Mouse (Mus musculus): ENCODE data around the gene D1Ertd622e. TPM values are rescaled to one million over a fixed set of nuclear protein-coding genes. Genes with fewer than 3 reads are reported as not detected.

Gene D1Ertd622e
- polyA plus RNA-seq, 1 experiment from 2014 or later = 57.8 TPM

DNA sequence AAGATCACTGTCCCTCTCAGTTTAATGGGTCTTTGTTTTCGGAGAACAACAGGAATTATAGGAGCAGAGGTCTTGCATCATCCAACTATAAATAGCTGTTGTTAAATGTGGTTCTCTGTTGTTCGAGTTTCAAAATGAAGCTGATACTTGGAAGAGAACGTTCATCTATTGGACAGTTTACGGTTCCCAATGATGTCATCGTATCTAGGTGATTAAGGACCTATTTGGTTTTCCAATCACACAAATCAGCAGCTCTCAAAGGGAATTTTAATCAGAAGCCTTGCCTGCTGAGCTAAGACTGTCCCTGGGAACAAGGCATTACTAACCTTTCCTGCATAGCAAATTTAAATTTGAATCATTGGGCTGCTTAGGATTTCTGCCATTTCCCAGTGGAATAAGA lies 31.7 kb downstream of the D1Ertd622e start:
- Histone ChIP-seq H3K4me3 (no peak overlapping the region), H3K27ac (no peak overlapping the region), H3K9me3 (no peaks in the 10 kb centered on the region), H3K4me1 (peaks cover 14% of the 10 kb centered on the region), H3K27me3 (replicated peaks) (no peaks in the 10 kb centered on the region), H3K4me2 (no peak overlapping the region), H3K36me3 (replicated peaks) (no peaks in the 10 kb centered on the region), H3K9ac (no peak overlapping the region)
- 47% methylated on average over 5 of the region's 5 CpGs for WGBS
- ATAC-seq (replicated peaks) = peak; percentile 72

DNA sequence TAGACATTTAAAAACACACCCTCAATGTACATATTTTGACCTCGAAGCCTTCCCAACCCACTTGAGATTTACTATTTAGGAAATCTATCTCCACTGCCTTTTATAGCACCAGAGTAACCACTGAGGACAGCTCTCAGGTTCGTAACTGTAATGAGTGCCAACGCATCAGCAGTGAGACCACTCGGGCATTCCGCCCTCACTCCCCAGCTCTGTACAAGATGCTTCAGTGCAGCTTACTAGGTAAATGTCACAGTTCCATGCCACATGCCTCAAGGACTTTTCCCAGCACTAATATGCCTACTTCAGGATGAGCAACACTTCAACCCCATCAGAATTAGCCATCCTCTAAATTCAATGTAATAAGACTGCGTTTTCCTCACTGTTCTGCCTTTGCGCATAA lies 33.0 kb downstream of the D1Ertd622e start:
- H3K36me3 ChIP-seq (replicated peaks) = no peaks in the 10 kb centered on the region
- H3K4me1 ChIP-seq = peaks cover 14% of the 10 kb centered on the region
- ATAC-seq (replicated peaks) = no peak
- no peak overlapping the region for H3K4me2 ChIP-seq
- H3K27ac ChIP-seq = no peak overlapping the region
- H3K4me3 ChIP-seq = no peak overlapping the region
- H3K9me3 ChIP-seq = no peaks in the 10 kb centered on the region
- H3K27me3 ChIP-seq (replicated peaks) = no peaks in the 10 kb centered on the region
- H3K9ac ChIP-seq = no peak overlapping the region
- 79% methylated on average over 7 of the region's 7 CpGs for WGBS

GRCm38 (mm10) chr1:97628016-97628415 lies 33.9 kb downstream of the D1Ertd622e start:
- H3K4me3 ChIP-seq = no peak overlapping the region
- no peak overlapping the region for H3K9ac ChIP-seq
- H3K4me1 ChIP-seq = peaks cover 14% of the 10 kb centered on the region
- no peaks in the 10 kb centered on the region for H3K9me3 ChIP-seq
- H3K4me2 ChIP-seq = no peak overlapping the region
- no peaks in the 10 kb centered on the region for H3K27me3 ChIP-seq (replicated peaks)
- no peak for ATAC-seq (replicated peaks)
- 62% methylated on average over 8 of the region's 8 CpGs for WGBS
- H3K27ac ChIP-seq = no peak overlapping the region
- H3K36me3 ChIP-seq (replicated peaks) = no peaks in the 10 kb centered on the region

DNA sequence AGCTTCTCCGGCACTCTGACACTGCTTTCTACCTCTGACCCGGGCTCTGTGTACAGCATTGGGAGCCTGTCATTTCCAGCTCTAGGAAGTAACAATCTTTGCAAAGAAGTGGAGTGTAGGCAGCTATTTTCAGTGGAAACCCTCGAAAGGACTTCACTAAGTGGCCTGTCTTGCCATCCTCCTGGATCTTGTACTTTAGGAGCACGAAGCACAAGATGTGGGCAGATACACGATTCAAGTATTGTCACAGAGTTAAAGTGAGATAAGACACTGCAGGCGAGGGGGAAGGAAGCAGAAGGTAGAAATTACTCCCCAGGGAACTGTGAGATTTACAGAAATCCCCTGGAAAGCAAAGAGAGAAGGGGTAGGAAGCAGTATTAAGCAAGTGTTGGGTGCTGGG lies 36.4 kb downstream of the D1Ertd622e start:
- Histone ChIP-seq H3K4me3 (no peak overlapping the region), H3K27me3 (replicated peaks) (no peaks in the 10 kb centered on the region), H3K9me3 (no peaks in the 10 kb centered on the region), H3K9ac (no peak overlapping the region), H3K4me2 (no peak overlapping the region), H3K27ac (no peak overlapping the region), H3K36me3 (replicated peaks) (no peaks in the 10 kb centered on the region), H3K4me1 (peaks cover 17% of the 10 kb centered on the region)
- no peak for ATAC-seq (replicated peaks)
- WGBS = 76% methylated on average over 6 of the region's 6 CpGs

DNA sequence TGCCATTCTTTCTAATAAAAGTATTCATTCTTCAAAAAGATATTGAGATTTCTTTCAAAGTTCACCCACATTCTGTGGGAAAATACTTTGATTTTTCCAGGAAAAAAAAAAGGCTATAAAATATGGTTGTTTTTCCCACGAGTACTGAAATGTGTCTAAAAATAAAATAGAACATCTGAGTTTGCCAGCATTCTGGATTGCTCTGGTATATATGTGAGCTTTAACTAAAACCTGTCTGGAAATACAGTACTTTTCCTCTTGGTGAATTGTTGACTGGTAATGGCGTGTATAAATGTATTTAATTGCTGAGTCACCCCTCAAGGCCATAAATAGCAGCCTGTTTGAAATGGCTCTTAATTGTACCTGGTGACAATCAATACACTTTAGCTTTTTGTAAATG lies 37.5 kb downstream of the D1Ertd622e start:
- H3K9ac ChIP-seq = no peak overlapping the region
- no peaks in the 10 kb centered on the region for H3K36me3 ChIP-seq (replicated peaks)
- H3K4me1 ChIP-seq = peaks cover 14% of the 10 kb centered on the region; the same call in 1 of the 2 replicates
- no peak overlapping the region for H3K27ac ChIP-seq
- H3K27me3 ChIP-seq (replicated peaks) = no peaks in the 10 kb centered on the region
- no peak overlapping the region for H3K4me3 ChIP-seq
- no peak for ATAC-seq (replicated peaks)
- 83% methylated on average over 2 of the region's 2 CpGs for WGBS
- H3K4me2 ChIP-seq = no peak overlapping the region
- no peaks in the 10 kb centered on the region for H3K9me3 ChIP-seq

GRCm38 (mm10) chr1:97623214-97623856 lies 38.5 kb downstream of the D1Ertd622e start:
- H3K36me3 ChIP-seq (replicated peaks) = no peaks in the 10 kb centered on the region
- no peak for ATAC-seq (replicated peaks)
- no peak overlapping the region for H3K4me2 ChIP-seq
- H3K4me1 ChIP-seq = peaks cover 5% of the 10 kb centered on the region; the same call in 1 of the 2 replicates
- no peaks in the 10 kb centered on the region for H3K9me3 ChIP-seq
- H3K27me3 ChIP-seq (replicated peaks) = no peaks in the 10 kb centered on the region
- H3K4me3 ChIP-seq = no peak overlapping the region
- H3K27ac ChIP-seq = no peak overlapping the region
- WGBS = 24% methylated on average over 1 of the region's 1 CpGs
- H3K9ac ChIP-seq = no peak overlapping the region

DNA sequence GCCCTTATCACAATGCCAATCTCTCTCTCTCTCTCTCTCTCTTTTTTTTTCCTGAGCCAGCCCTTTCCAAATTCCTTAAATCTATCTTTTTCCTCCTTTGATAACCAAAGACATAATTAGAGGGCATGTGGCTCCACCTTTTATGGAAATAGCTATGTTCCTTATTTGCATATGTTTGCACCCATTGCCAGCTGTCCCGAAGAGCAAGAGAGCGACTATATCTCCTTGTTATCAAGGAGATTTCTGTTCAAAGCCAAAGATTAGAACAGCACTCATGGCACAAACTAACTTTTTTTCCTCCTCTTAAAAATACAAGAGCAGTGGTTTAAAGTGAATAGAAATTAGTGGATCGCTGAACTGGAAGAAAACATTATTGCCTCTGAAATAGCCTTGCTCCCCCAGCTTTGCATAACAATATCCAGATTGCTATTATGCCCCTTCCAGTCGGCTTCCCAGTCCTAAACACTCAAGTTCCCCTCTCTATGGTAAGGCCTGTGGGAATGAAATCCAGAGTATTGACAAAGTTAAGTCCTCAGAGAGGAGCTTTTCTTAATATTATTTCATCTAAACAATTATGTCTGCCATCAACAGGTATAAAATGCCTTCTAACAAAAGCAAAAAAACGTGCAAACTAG lies 39.2 kb downstream of the D1Ertd622e start:
- Histone ChIP-seq H3K4me3 (no peak overlapping the region), H3K36me3 (replicated peaks) (no peaks in the 10 kb centered on the region), H3K27ac (no peak overlapping the region), H3K4me2 (0 out of 2 replicates have a peak overlapping the region, but pooled peaks have one; percentile 10), H3K27me3 (replicated peaks) (no peaks in the 10 kb centered on the region), H3K4me1 (peaks cover 4% of the 10 kb centered on the region; the same call in 1 of the 2 replicates), H3K9ac (no peak overlapping the region), H3K9me3 (no peaks in the 10 kb centered on the region)
- 6% methylated on average over 5 of the region's 5 CpGs for WGBS
- no peak; the same call in 1 of the 2 replicates for ATAC-seq (replicated peaks)

- no peak overlapping the region for H3K27ac ChIP-seq
- no peaks in the 10 kb centered on the region for H3K27me3 ChIP-seq (replicated peaks)
- no peak overlapping the region for H3K9ac ChIP-seq
- 77% methylated on average over 8 of the region's 8 CpGs for WGBS
- no peak overlapping the region for H3K4me3 ChIP-seq
- no peak for ATAC-seq (replicated peaks)
- no peaks in the 10 kb centered on the region for H3K9me3 ChIP-seq
- no peaks in the 10 kb centered on the region for H3K36me3 ChIP-seq (replicated peaks)
- peaks cover 7% of the 10 kb centered on the region; the same call in 1 of the 2 replicates for H3K4me1 ChIP-seq
- H3K4me2 ChIP-seq = no peak overlapping the region
Measured at GRCm38 (mm10) chr1:97619621-97620320, 42.1 kb downstream of the D1Ertd622e start.

DNA sequence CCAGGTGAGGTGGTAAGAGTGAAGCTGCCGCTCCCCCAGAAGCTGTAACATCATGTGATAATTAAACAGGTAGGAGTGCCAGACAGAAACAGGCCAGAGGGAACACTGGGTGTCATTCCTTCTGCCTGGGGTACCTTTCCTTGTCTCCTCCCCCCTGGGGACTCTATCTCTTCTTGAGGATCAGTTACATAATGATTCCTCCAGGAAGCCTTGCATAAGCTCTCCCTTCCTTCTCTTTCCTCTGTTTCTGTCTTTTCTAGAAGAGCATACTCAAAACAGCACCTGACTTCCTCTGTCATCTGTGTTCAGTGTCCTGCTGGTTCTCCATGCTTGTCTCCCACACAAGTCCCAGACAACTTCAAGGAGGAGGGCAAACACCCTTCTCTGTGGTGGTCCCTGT lies 46.3 kb downstream of the D1Ertd622e start:
- Histone ChIP-seq H3K9me3 (no peaks in the 10 kb centered on the region), H3K36me3 (replicated peaks) (no peaks in the 10 kb centered on the region), H3K4me3 (no peak overlapping the region), H3K4me1 (0 out of 2 replicates have a peak, but pooled peaks cover 2% of the 10 kb centered on the region), H3K27ac (no peak overlapping the region), H3K9ac (no peak overlapping the region), H3K4me2 (no peak overlapping the region), H3K27me3 (replicated peaks) (no peaks in the 10 kb centered on the region)
- ATAC-seq (replicated peaks) = no peak
- 94% methylated on average over 1 of the region's 1 CpGs for WGBS

- no peak for ATAC-seq (replicated peaks)
- no peak overlapping the region for H3K4me3 ChIP-seq
- H3K4me2 ChIP-seq = no peak overlapping the region
- H3K27me3 ChIP-seq (replicated peaks) = no peaks in the 10 kb centered on the region
- no peak overlapping the region for H3K27ac ChIP-seq
- WGBS = 79% methylated on average over 11 of the region's 11 CpGs
- 0 out of 2 replicates have a peak, but pooled peaks cover 2% of the 10 kb centered on the region for H3K4me1 ChIP-seq
- no peak overlapping the region for H3K9ac ChIP-seq
- no peaks in the 10 kb centered on the region for H3K9me3 ChIP-seq
- H3K36me3 ChIP-seq (replicated peaks) = no peaks in the 10 kb centered on the region
Measured at GRCm38 (mm10) chr1:97614531-97615462, 47.1 kb downstream of the D1Ertd622e start.

GRCm38 (mm10) chr1:97611747-97612146 lies 50.1 kb downstream of the D1Ertd622e start:
- no peak for ATAC-seq (replicated peaks)
- Histone ChIP-seq H3K4me3 (no peak overlapping the region), H3K27me3 (replicated peaks) (no peaks in the 10 kb centered on the region), H3K4me2 (no peak overlapping the region), H3K36me3 (replicated peaks) (no peaks in the 10 kb centered on the region), H3K9me3 (no peaks in the 10 kb centered on the region), H3K4me1 (0 out of 2 replicates have a peak, but pooled peaks cover 1% of the 10 kb centered on the region), H3K27ac (no peak overlapping the region), H3K9ac (no peak overlapping the region)
- WGBS = 71% methylated on average over 2 of the region's 2 CpGs

- no peaks in the 10 kb centered on the region for H3K9me3 ChIP-seq
- no peak overlapping the region for H3K4me2 ChIP-seq
- H3K4me3 ChIP-seq = no peak overlapping the region
- WGBS = 77% methylated on average over 1 of the region's 1 CpGs
- no peak for ATAC-seq (replicated peaks)
- no peak overlapping the region for H3K9ac ChIP-seq
- no peak overlapping the region for H3K27ac ChIP-seq
- no peaks in the 10 kb centered on the region for H3K36me3 ChIP-seq (replicated peaks)
- no peaks in the 10 kb centered on the region for H3K4me1 ChIP-seq
- H3K27me3 ChIP-seq (replicated peaks) = no peaks in the 10 kb centered on the region
Measured at GRCm38 (mm10) chr1:97603361-97603760, 58.5 kb downstream of the D1Ertd622e start.

Measured in midbrain, embryonic 15.5 days (tissue).